Mouse (Mus musculus) gastrocnemius, postnatal 4 days (tissue): ENCODE results near the gene 2010111I01Rik. TPM values are rescaled to one million over a fixed set of nuclear protein-coding genes. Genes with fewer than 3 reads are reported as not detected.

ENCODE experiments used
- DNase-seq, 2 experiments: peaks; one replicate each; pipeline ENCODE4 v3.0.0; 2021 to 2022; ENCODE audit warnings: low spot score in 2 of 2, mixed read lengths in 2 of 2
- total RNA-seq, 2 experiments: library from RNA; stranded (reverse); gene quantifications; 2 replicates each; pipeline ENCODE4 v1.2.3; 2021

The 2010111I01Rik gene
- total RNA-seq, 2 experiments from 2014 or later = 105 to 158 TPM

DNA sequence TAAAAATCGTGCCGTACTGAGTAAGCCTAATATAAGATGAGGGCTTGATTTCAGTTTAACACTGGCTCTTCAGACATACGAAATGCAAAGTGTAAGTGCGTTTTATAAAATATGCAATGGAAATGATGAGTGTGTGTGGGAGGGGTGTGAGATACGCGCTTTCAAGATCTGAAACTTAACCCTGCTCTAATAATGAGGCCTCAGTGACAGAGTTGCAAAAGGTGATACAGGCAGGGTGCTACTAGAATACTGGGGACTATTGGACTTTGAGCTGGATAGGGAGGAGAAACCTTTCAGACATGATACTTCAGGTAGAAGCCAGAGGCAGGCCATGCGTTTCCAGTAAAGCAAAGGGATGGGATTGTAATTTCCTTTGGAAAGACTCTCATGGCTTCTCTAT is 273.4 kb downstream of the 2010111I01Rik start:
- no peak for DNase-seq

DNA sequence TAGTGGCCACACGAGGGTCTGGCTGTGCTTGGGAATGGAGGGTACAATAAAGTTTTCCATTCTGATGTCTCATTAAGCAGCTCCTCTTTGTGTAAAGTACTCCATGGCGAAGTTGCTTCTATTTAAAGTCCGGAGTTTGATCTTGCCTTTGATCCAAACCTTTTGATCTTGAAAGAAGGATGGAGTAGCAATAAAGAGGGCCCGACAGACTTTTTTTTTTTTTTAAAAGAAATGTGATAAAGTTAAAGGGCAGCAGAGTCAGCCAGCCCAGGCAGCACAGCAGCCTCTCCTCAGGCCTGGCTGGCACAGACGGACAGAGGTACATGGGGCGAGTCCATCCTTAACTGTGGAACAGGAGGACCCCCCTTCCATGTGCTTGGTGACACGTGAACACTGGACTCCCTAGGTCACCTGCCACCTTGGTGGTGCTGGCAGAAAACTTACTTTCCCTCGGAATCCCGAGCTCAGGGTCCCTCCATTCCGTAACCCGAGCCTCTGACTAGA is 274.7 kb downstream of the 2010111I01Rik start:
- no peak for DNase-seq

GRCm38 (mm10) chr13:63239877-63240671 is 275.4 kb downstream of the 2010111I01Rik start:
- peak; percentile 66 to 86 for DNase-seq

GRCm38 (mm10) chr13:63240835-63241234 is 276.1 kb downstream of the 2010111I01Rik start:
- no peak for DNase-seq

- DNase-seq = no peak
Observed at GRCm38 (mm10) chr13:63241665-63242064, 277.0 kb downstream of the 2010111I01Rik start.

DNA sequence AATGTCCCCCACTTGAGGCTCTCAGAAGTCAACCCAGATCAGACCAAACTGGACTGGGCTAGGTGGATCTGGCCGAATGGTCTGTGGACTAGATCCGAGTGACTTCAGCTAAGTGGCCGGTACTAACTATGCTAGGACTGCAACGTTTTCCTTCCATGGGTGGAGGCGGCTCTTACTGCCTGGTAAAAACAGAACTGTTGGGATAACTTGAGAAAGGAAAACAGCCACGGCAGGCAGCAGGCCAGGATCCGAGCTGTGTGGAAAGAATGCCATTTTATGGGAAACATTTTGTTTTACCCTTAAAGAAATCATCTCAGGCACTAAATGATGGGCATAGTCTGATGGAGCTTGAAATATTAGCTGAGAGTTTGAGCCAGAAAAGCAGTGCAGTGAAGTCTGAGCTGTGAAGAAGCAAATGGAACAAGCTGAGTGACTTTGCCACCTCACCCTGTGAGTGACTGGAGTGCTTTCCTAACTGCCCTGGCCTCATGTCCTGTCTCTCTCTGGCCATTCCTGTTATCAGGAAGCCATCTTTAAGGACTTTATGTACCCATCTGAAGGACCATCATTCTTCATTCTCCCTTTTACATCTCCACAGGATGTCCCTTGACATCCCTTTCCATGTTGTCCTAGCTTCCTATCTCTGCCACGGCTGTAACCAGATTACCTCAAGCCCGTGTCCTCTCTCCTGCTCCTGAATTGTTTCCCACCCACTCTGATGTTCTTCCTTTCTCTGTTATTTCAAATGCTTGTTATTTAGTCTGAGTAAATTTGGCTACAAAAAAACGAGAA is 277.9 kb downstream of the 2010111I01Rik start:
- DNase-seq = no peak

DNA sequence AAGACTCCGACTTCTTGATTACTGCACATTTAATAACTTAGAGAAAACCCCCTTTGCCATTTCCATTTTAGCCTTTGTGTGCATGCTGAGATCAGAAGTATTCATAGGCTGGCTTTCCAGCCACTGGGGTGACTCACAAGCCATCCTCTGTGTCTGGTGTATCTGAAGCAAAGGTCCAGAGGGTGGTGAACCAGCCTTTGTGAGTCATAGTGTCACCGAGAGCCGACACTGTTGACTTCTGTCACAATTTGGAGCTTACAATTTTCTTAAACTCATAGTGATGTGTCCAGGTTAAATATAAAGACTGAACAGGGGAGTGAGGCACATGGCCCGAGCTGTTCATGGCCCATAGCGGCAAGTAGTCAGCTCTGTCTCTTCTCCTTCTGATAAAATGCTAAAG is 278.9 kb downstream of the 2010111I01Rik start:
- DNase-seq = no peak

DNA sequence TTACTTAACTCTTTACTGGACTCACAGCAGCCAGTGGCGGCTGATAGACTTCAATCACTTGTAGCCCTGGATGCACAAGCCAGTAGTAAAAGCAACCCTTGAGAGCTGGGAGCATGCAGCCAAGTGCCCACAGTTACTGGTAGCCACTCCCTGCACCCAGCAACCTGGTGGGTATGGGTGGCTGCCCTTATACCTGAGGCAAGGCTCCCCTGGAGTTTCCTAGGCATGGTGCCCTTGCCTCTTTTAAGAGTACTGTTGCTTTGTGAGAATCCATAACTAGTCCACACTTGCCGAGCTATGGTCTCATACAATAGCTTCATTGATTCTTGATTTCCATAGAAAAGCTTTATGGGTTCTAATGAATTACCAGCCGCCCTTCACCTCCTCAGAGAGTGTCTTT is 279.7 kb downstream of the 2010111I01Rik start:
- DNase-seq = no peak

- no peak for DNase-seq
Observed at GRCm38 (mm10) chr13:63245218-63245617, 280.5 kb downstream of the 2010111I01Rik start.

GRCm38 (mm10) chr13:63245812-63246211 is 281.1 kb downstream of the 2010111I01Rik start:
- no peak for DNase-seq

DNA sequence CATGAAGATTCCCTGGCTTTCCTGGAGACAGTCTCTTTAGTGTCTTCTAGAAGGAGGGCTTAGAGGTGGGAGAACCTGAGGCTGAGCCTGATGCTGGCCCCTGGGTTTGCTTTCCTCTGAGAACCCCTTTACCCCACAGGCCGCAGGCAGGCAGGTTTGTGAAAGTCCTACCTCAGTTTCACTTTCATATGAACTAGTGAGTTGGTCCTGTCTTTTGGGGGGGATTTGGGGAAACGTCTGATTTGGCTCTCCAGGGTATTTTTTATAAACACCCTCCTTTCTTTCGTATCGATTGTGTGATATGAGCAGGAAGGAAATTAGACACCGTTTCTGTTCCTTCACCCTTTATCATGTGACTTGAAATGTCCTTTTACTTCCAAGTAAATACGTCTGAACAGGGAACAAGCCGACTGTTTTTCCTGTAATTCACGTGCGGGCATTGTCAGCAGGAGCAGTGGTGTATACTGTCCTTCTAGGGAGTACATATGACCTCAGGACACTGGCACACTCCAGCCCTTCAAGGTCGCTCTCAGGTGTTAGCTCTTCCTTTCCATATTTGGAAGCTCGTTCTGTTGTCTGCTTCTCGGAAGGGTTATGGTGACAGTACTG is 281.7 kb downstream of the 2010111I01Rik start:
- no peak for DNase-seq

- no peak for DNase-seq
Observed at GRCm38 (mm10) chr13:63247041-63247440, 282.3 kb downstream of the 2010111I01Rik start.

GRCm38 (mm10) chr13:63247631-63248030 is 282.9 kb downstream of the 2010111I01Rik start:
- DNase-seq = no peak

GRCm38 (mm10) chr13:63248318-63248717 is 283.6 kb downstream of the 2010111I01Rik start:
- DNase-seq = no peak

DNA sequence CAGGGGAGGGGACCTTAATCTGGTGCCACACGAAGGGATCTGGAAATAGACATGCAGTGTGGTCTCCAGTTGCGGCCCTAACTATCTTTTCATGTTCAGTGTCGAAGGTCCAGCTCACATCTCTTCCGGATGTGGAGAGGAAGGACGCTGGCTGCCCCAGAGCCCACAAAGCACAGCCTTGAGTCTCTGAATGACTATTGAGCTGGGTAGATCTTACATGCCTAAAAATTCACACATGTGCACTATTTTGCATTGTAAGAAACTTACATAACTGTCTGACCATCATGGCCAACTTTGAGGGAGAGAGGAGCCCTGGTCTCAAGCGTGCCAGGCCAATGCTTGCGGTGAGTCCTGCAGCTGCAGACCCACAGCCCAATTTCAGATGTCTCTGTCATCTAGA is 284.5 kb downstream of the 2010111I01Rik start:
- DNase-seq = no peak

- DNase-seq = no peak
Observed at GRCm38 (mm10) chr13:63249741-63250431, 285.2 kb downstream of the 2010111I01Rik start.

DNA sequence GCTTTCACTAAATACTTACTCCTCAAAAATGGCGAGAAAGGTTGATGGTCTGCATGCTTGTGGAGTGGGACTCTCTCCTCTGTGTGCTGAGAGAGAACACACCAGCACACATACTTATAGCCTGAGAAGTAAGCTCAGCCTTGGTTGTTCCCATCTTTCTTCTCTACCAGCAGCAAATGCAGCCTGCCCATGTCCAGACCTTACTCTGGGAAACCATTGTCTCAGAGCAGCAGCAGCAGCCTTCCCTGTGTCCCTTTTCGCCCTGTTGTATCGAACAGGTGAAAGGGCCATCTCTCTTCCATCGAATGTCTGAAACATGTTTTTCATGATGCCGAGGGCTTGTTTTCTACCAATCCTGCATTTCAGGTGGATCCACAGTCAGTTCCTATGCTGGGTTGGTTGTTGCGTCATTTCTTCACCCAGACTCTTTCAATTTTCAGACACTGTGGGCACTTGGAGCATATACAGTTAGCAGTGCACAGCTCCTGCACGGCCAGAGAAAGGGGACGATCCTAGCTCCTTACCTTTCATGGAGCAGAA is 285.8 kb downstream of the 2010111I01Rik start:
- no peak for DNase-seq

- no peak for DNase-seq
Observed at GRCm38 (mm10) chr13:63251118-63251889, 286.6 kb downstream of the 2010111I01Rik start.

- DNase-seq = no peak
Observed at GRCm38 (mm10) chr13:63252295-63253010, 287.8 kb downstream of the 2010111I01Rik start.
